Mouse (Mus musculus): Measurements from ENCODE around the gene 1810043G02Rik. TPM values are rescaled to one million over a fixed set of nuclear protein-coding genes. Genes with fewer than 3 reads are reported as not detected.
"Not testable (repeated sequence)": the region's sequence is repeated elsewhere in the genome, so short reads cannot be mapped to it uniquely, and the experiment has no call there.

The 1810043G02Rik gene
- polyA plus RNA-seq (2016; fragmentation: Nextera tagmentation; extraction: Ambion mirVana) = 31.0 and 33.7 TPM in 2 replicates

DNA sequence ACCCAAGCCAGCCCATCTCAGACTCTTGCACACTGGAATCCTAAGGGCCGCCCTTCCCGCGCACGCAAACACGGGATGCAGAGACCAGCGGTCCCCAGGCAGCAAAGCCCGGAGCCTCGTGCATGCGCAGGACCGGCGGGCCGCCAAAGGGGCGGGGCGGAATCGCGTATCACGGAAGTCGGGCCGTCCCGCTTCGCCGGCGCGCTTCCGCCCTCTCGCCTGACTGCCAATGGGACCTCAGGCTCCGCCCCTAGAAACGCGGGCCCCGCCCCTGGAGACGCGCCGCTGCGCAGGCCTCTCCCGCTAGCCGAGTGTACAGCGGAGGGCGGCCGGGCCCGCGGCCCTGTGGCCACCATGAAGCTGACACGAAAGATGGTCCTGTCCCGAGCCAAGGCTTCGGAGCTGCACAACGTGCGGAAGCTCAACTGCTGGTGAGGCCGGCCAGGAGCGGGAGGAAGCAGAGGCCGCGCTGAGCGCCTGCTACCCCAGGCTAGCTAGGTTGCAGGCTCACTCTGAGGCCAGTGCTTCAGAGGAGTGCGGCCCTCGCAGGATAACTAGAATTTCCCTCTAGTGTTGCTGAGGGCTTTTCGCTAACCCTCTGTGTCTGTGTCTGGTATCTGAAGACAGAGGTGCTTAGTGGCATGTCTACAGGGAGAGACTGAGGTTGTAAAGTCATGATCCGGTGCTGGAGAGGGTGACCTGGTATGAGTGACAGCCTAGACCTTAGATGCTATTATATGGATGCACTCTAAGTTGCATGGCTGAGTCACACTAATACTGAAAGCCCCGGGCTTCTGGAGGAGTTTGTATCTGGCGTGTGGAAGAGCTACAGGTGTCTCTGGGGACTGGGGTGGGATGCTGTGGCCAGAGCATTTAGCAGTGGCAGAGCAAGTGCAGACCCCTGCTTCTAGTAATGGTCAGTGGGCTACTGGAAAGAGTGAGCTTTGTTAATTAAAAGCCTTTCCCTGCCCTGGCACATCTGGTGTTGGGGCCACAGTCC lies at the start of gene 1810043G02Rik:
1810043G02Rik (plus strand) TSS at position 174 of the 1,000 bp plus-strand sequence.
- H3K4me3 ChIP-seq = peak within 1 kb of the TSS; percentile 73
- H3K27ac ChIP-seq (replicated peaks) = peak within 1 kb of the TSS; percentile 88
- no peaks in the 10 kb centered on the region for H3K9me3 ChIP-seq
- DNase-seq (ENCODE audit: low spot score) = peak; percentile 99
- peaks cover 36% of the 10 kb centered on the region for H3K36me3 ChIP-seq (replicated peaks)
- H3K27me3 ChIP-seq (replicated peaks; ENCODE audit: low read depth, poor library complexity, severe bottlenecking) = no peaks in the 10 kb centered on the region
- 1% methylated on average over 57 of the region's 57 CpGs for WGBS
- peaks cover 16% of the 10 kb centered on the region for H3K4me1 ChIP-seq

DNA sequence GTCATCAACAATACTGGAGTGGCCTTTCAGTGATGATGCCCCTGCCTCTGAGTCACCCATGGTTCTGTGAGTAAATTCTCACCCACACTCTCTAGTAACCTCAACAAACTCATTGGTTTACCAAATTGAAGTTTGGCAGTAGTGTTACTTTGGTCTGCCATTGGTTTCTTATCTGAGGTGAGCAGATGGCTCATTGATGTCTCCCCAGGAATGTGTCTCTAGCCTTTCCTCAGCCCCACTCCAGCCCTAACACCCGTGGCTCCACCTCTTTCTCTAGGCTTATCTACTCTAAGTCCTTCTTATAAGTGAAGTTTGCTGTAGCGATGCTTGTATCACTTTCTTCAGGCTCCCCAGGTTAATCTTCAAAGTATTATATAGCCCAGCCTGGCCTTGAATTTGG lies 38.6 kb upstream of the 1810043G02Rik start:
- Histone ChIP-seq H3K27me3 (replicated peaks; ENCODE audit: low read depth, poor library complexity, severe bottlenecking) (no peaks in the 10 kb centered on the region), H3K4me3 (no peak overlapping the region), H3K9me3 (no peaks in the 10 kb centered on the region), H3K27ac (replicated peaks) (no peak overlapping the region), H3K4me1 (no peaks in the 10 kb centered on the region), H3K36me3 (replicated peaks) (no peaks in the 10 kb centered on the region)
- 69% methylated on average over 2 of the region's 2 CpGs for WGBS
- DNase-seq (ENCODE audit: low spot score) = no peak

DNA sequence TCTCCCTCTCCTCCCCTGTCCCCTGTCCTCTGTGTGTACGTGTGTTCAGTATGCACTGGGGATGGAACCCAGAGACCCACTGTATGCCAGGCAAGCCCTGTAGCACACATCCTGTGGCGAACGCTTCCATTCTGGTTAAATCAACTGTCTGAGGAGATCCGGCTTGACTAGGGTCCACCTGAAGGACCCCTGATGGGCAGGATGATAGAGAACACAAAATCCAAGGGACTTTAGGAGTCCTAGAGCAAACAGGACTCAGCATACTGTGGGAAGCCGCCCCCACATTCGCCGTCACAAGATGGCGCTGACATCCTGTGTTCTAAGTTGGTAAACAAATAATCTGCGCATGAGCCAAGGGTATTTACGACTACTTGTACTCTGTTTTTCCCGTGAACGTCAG lies 27.9 kb upstream of the 1810043G02Rik start:
- H3K36me3 ChIP-seq (replicated peaks); H3K9me3 ChIP-seq; H3K27me3 ChIP-seq (replicated peaks; ENCODE audit: low read depth, poor library complexity, severe bottlenecking); H3K4me1 ChIP-seq; H3K4me3 ChIP-seq; H3K27ac ChIP-seq (replicated peaks); DNase-seq (ENCODE audit: low spot score): not testable (repeated sequence)
- WGBS = 94% methylated on average over 10 of the region's 12 CpGs

DNA sequence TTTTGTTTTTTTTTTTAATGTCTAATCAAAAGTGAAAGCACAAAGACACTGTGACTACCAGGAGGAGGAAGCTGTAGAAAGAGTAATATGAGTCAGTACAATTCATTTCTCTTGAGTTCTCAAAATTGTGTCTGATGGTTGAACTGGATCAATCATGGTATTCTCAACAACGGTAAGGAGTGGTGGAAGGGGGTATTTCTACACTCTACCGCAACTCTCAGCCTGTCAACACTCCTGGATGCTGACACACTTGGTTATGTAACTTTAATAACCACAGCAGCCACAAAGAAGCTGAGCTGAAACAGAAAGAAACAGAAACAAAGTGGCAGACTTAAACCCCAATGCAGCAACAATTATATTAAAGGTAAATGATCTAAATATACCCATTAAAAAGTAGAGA lies 15.6 kb upstream of the 1810043G02Rik start:
- Histone ChIP-seq H3K4me3 (no peak overlapping the region), H3K27me3 (replicated peaks; ENCODE audit: low read depth, poor library complexity, severe bottlenecking) (peaks cover 7% of the 10 kb centered on the region), H3K36me3 (replicated peaks) (no peaks in the 10 kb centered on the region), H3K9me3 (no peaks in the 10 kb centered on the region), H3K4me1 (peaks cover 4% of the 10 kb centered on the region; the same call in 1 of the 2 replicates), H3K27ac (replicated peaks) (no peak overlapping the region)
- DNase-seq (ENCODE audit: low spot score) = no peak
- WGBS = 84% methylated on average over 2 of the region's 2 CpGs

DNA sequence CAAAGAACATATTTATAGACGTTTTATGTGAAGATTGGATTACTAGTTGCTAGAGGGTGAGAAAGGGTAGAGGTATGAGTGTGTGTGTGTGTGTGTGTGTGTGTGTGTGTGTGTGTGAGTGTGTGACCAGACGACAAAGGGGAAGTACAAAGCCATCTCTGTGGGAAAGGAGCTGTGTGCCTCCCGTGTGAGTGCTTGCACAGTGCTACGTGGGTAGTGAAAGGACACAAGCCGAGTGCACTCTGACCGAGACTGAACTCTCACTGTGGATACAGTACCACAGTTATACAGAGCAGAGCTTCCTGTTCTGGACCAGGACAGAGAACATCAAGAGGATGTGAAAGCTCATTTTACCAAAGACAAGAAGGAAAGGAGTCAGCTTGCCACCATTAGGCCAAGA lies 14.4 kb upstream of the 1810043G02Rik start:
- 86% methylated on average over 6 of the region's 6 CpGs for WGBS
- Histone ChIP-seq H3K27me3 (replicated peaks; ENCODE audit: low read depth, poor library complexity, severe bottlenecking) (peaks cover 20% of the 10 kb centered on the region), H3K4me1 (peaks cover 4% of the 10 kb centered on the region), H3K27ac (replicated peaks) (no peak overlapping the region), H3K9me3 (no peaks in the 10 kb centered on the region), H3K36me3 (replicated peaks) (no peaks in the 10 kb centered on the region), H3K4me3 (no peak overlapping the region)
- no peak for DNase-seq (ENCODE audit: low spot score)

DNA sequence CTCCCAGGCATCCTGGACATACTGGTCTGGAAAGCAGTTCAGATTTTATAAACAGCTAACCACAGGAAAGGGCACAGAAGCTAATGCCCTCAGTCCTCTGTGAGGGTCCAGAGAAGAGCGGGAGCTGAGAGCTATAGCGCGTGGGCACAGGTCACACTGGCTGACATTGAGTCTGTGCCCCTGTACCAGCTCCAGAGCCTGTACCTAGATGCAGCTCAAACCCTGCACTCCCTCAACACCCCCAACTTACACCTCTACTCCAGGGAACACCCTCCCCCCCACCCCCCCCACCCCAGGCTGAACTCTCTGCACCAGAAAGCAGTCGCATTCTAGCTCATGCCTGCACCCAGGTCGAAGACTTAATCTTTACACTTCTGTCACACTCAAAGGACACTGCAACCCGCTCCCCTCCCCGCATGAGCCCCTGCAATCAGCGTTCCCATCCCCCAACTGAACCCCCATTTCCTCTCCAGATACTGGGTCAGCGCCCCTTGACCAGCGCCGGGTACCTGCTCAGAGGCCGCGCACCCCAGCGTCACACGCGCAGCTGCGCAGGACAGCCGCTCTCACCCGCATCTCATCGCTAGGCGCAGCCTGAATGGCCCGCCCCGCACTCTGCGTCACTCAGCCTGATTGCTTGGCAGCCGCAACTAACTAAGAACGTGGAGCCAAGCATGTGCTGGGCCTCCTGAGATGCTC lies 8.9 kb upstream of the 1810043G02Rik start:
- H3K27me3 ChIP-seq (replicated peaks; ENCODE audit: low read depth, poor library complexity, severe bottlenecking) = peaks cover 45% of the 10 kb centered on the region
- DNase-seq (ENCODE audit: low spot score) = peak; percentile 71
- H3K4me1 ChIP-seq = peaks cover 19% of the 10 kb centered on the region
- no peak overlapping the region for H3K27ac ChIP-seq (replicated peaks)
- H3K36me3 ChIP-seq (replicated peaks) = no peaks in the 10 kb centered on the region
- H3K4me3 ChIP-seq = peak overlapping the region; percentile 48
- 7% methylated on average over 26 of the region's 26 CpGs for WGBS
- no peaks in the 10 kb centered on the region for H3K9me3 ChIP-seq

DNA sequence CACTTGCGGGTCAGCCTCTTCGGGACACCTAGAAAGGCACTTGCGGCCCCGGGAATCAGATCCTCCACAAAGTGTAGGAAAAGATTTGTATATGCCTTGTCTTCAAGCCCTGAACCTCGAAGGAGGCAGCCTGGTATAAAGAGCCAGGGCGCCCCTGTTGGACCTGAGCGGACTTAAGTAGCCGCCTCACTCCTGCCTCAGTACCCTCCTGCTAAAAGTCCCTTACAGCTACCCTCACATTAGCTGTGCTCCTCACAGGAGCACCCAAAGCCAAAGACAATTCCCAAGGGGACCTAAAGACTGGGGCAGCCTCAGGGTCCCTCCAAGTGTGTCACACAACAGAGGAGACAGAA lies 8.4 kb upstream of the 1810043G02Rik start:
- H3K4me3 ChIP-seq = peak overlapping the region; percentile 48
- WGBS = 18% methylated on average over 8 of the region's 8 CpGs
- H3K27ac ChIP-seq (replicated peaks) = no peak overlapping the region
- peaks cover 45% of the 10 kb centered on the region for H3K27me3 ChIP-seq (replicated peaks; ENCODE audit: low read depth, poor library complexity, severe bottlenecking)
- no peak for DNase-seq (ENCODE audit: low spot score)
- H3K4me1 ChIP-seq = peaks cover 19% of the 10 kb centered on the region
- no peaks in the 10 kb centered on the region for H3K9me3 ChIP-seq
- H3K36me3 ChIP-seq (replicated peaks) = no peaks in the 10 kb centered on the region

DNA sequence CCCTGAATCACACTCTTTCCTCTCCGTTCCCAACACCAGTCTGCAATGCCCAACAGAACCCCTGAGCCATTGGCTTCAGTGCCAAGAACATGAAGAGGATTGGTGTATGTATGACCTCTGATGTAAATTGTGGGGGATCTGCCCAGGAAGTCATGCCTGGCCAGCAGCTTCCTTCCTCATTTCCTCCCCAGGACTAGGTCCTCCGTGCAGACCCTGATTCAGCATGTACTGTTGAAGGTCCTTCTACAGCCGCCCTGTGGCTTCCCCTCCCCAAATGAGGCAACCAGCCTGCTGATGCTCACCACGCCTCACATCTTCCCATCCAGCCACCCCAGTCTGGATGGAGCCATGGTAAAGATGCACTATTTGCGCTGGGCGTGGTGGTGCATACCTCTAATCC lies 7.8 kb upstream of the 1810043G02Rik start, which contains the start of gene Trpm2:
Trpm2 (minus strand) TSS at position 83 of the 400 bp plus-strand sequence.
- H3K27ac ChIP-seq (replicated peaks) = no peak within 1 kb of the TSS
- peaks cover 45% of the 10 kb centered on the region for H3K27me3 ChIP-seq (replicated peaks; ENCODE audit: low read depth, poor library complexity, severe bottlenecking)
- no peaks in the 10 kb centered on the region for H3K36me3 ChIP-seq (replicated peaks)
- H3K4me3 ChIP-seq = peak within 1 kb of the TSS; percentile 48
- peaks cover 19% of the 10 kb centered on the region for H3K4me1 ChIP-seq
- no peak for DNase-seq (ENCODE audit: low spot score)
- H3K9me3 ChIP-seq = no peaks in the 10 kb centered on the region
- 89% methylated on average over 6 of the region's 6 CpGs for WGBS

DNA sequence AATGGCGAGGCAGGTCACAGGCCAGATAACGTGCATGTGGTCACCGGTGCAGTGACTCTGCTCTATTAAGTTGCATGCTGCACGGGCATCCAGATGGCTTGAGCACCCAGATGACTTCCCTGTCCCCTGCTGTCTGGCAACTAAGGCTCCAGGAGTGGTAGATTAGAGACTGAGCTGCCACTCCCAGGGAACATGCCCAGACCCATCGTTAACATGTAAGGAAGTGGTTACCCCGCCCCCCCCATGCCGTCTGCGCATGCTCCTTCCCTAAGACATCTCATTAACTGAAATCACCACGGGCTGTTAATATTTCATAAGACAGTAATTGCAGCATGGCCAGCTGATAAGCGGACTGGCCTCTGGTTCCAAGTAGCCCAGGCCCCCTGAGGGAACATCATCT lies 7.1 kb upstream of the 1810043G02Rik start:
- H3K9me3 ChIP-seq = no peaks in the 10 kb centered on the region
- WGBS = 90% methylated on average over 10 of the region's 10 CpGs
- peaks cover 18% of the 10 kb centered on the region for H3K4me1 ChIP-seq
- H3K36me3 ChIP-seq (replicated peaks) = no peaks in the 10 kb centered on the region
- DNase-seq (ENCODE audit: low spot score) = no peak
- H3K27ac ChIP-seq (replicated peaks) = no peak overlapping the region
- H3K4me3 ChIP-seq = no peak overlapping the region
- H3K27me3 ChIP-seq (replicated peaks; ENCODE audit: low read depth, poor library complexity, severe bottlenecking) = peaks cover 45% of the 10 kb centered on the region

DNA sequence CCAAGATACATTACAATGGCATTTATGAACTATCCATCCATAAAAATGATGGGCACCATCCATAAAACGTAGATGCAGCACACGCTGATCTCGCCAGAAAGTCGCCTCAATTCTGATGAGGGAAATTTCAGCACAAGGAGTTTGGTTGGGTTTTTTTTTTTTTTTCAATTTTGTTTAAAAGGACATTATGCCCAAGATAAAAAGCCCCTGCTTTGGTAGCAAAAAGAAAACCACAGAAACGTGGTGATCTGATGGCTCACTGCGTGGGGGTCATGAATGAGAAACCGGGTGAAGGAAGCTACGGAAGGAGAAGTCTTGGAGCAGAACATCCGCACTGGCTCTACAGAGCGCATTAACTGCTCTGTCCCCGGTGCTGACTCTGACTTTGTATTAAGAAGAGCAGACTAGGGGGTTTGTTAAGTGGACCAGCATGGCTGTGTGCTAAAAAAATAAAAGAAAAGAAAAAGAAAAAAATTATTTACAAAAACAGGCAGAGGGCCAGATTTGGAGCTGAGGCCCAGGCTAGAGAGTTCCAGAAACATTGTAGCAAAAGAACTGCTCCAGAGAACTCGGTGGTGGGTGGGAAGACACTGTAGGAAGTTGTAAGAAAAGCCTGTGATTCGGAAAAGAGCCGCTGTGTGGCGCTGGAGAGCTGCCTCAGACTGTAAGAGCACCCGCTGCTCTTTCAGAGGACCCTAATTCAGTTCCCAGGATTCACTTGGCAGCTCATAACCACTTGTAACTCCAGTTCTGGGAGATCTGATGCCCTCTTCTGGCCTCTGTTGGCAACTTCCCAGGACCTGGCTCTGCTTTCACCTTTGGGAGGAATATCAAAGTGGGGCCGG lies 6.4 kb upstream of the 1810043G02Rik start:
- peak; percentile 46 for DNase-seq (ENCODE audit: low spot score)
- 62% methylated on average over 17 of the region's 17 CpGs for WGBS

DNA sequence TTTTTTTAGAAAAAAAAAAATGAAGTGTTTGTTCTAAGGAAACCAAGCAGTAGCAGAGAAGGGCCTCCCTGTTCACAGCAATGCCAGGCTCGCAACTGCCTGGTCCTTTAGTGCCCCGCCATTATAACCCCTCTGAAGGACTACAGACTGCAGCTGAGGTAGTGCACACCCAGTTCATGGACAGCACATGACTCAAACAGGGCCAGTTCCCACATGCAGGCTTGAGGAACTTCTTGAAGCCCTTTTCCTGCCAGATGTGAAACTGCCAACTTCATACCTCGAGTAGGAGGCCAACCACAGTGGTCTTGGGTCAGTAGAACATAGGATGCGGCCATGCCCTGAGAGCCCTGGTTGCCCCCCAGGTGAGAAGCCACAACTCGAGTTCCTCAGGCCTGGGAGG lies 4.0 kb upstream of the 1810043G02Rik start:
- Histone ChIP-seq H3K27me3 (replicated peaks; ENCODE audit: low read depth, poor library complexity, severe bottlenecking) (peaks cover 21% of the 10 kb centered on the region), H3K4me3 (no peak overlapping the region), H3K36me3 (replicated peaks) (no peaks in the 10 kb centered on the region), H3K4me1 (peaks cover 22% of the 10 kb centered on the region), H3K27ac (replicated peaks) (no peak overlapping the region), H3K9me3 (no peaks in the 10 kb centered on the region)
- 73% methylated on average over 5 of the region's 5 CpGs for WGBS
- no peak for DNase-seq (ENCODE audit: low spot score)

More for the DNA sequence above, 6.4 kb upstream of the 1810043G02Rik start:
- H3K27me3 ChIP-seq (replicated peaks; ENCODE audit: low read depth, poor library complexity, severe bottlenecking) = peaks cover 45% of the 10 kb centered on the region
- H3K9me3 ChIP-seq = no peaks in the 10 kb centered on the region
- no peak overlapping the region for H3K4me3 ChIP-seq
- no peaks in the 10 kb centered on the region for H3K36me3 ChIP-seq (replicated peaks)
- peaks cover 15% of the 10 kb centered on the region for H3K4me1 ChIP-seq
- no peak overlapping the region for H3K27ac ChIP-seq (replicated peaks)

DNA sequence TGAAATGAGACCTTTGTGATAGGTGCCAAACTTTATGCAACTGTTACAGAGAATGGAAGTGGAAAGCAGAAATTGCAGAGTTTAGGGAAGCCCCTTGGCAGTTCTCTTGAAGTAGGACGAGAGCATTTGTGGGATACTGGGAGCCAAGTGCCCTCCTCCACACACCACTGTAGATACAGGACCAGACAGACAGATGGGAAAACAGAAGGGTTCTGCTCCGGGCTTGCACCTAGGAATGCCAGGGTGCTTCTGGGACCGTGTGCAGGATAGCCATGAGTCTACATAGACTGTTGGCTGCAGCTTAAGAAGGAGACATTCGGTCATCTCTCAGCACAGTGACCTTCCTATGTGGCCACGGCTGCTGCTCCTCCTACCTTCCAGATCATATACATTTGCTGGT lies 3.5 kb upstream of the 1810043G02Rik start:
- Histone ChIP-seq H3K27me3 (replicated peaks; ENCODE audit: low read depth, poor library complexity, severe bottlenecking) (peaks cover 17% of the 10 kb centered on the region), H3K27ac (replicated peaks) (no peak overlapping the region), H3K9me3 (no peaks in the 10 kb centered on the region), H3K4me3 (no peak overlapping the region), H3K36me3 (replicated peaks) (peaks cover 2% of the 10 kb centered on the region; the same call in 1 of the 2 replicates), H3K4me1 (peaks cover 22% of the 10 kb centered on the region)
- WGBS = 80% methylated on average over 5 of the region's 5 CpGs
- no peak for DNase-seq (ENCODE audit: low spot score)

Measured in embryonic facial prominence, embryonic 10.5 days (tissue).